In genomic region chr1:56974187-56974586, GRCm38 (mm10) we compare ENCODE assay signal across 14 mouse cellular contexts. TPM values are rescaled to one million over a fixed set of nuclear protein-coding genes. Genes with fewer than 3 reads are reported as not detected.
DNase-seq lines count a peak whose midpoint lies in the region; ATAC-seq lines count a peak whose summit lies in the region.
"Had no signal": no experiment of that assay in that cellular context is flagged by ENCODE, and none has a peak within 500 bp of the region (broad histone marks: within the 10 kb centered on the region; RNA-seq: fewer than 3 reads in every experiment).

No protein-coding gene starts in this region.

- ATAC-seq in forebrain, embryonic 15.5 days (replicated peaks) = no peak
- no peak for ATAC-seq in forebrain, embryonic 11.5 days (replicated peaks; ENCODE audit: low FRiP score)
- ATAC-seq in kidney, embryonic 15.5 days (replicated peaks; ENCODE audit: low FRiP score) = no peak
- no peak for ATAC-seq in kidney, embryonic 16.5 days (ENCODE audit: low FRiP score, low TSS enrichment)
- no peak for ATAC-seq in CD4-positive, CD25-positive, alpha-beta regulatory T cell, adult 4 months
- ATAC-seq: midbrain, embryonic 16.5 days had no signal

- peaks cover 21% of the 10 kb centered on the region for H3K27me3 ChIP-seq in forebrain, embryonic 15.5 days
- H3K27me3 ChIP-seq in forebrain, embryonic 11.5 days (ENCODE audit: control insufficient read depth, insufficient read depth, low read length) = peaks cover 41% of the 10 kb centered on the region
- H3K27me3 ChIP-seq in kidney, embryonic 15.5 days = peaks cover 59% of the 10 kb centered on the region
- H3K27me3 ChIP-seq in kidney, embryonic 16.5 days (ENCODE audit: insufficient read depth, low read length) = peaks cover 56% of the 10 kb centered on the region

- 0 out of 2 replicates have a peak overlapping the region, but pooled peaks have one; percentile 10 for H3K4me2 ChIP-seq in forebrain, embryonic 15.5 days (replicated peaks)
- H3K4me2 ChIP-seq in forebrain, embryonic 11.5 days (ENCODE audit: low read depth, low read length, severe bottlenecking) = no peak overlapping the region
- 0 out of 2 replicates have a peak overlapping the region, but pooled peaks have one; percentile 95 for H3K4me2 ChIP-seq in kidney, embryonic 15.5 days
- no peak overlapping the region for H3K4me2 ChIP-seq in kidney, embryonic 16.5 days (replicated peaks; ENCODE audit: low read depth, low read length)

- no peaks in the 10 kb centered on the region for H3K36me3 ChIP-seq in forebrain, embryonic 15.5 days
- no peaks in the 10 kb centered on the region for H3K36me3 ChIP-seq in forebrain, embryonic 11.5 days (ENCODE audit: control insufficient read depth, insufficient read depth, low read length)
- H3K36me3 ChIP-seq in kidney, embryonic 15.5 days = no peaks in the 10 kb centered on the region
- H3K36me3 ChIP-seq in kidney, embryonic 16.5 days (ENCODE audit: insufficient read depth, low read length) = no peaks in the 10 kb centered on the region
- H3K36me3 ChIP-seq: neural tube, embryonic 12.5 days had no signal

- peak overlapping the region; percentile 19 for H3K4me3 ChIP-seq in forebrain, embryonic 15.5 days
- no peak overlapping the region for H3K4me3 ChIP-seq in forebrain, embryonic 11.5 days (ENCODE audit: low read depth, low read length)
- no peak overlapping the region for H3K4me3 ChIP-seq in kidney, embryonic 15.5 days (replicated peaks)
- H3K4me3 ChIP-seq in kidney, embryonic 16.5 days (ENCODE audit: low read length) = no peak overlapping the region

- WGBS in forebrain, embryonic 15.5 days = 3% methylated on average over 14 of the region's 14 CpGs
- 6% methylated on average over 14 of the region's 14 CpGs for WGBS in forebrain, embryonic 11.5 days
- WGBS in kidney, embryonic 15.5 days = 6% methylated on average over 14 of the region's 14 CpGs
- 7% methylated on average over 14 of the region's 14 CpGs for WGBS in kidney, embryonic 16.5 days
- WGBS in large intestine, adult 2 months = 6% methylated on average over 14 of the region's 14 CpGs

- peaks cover 60% of the 10 kb centered on the region for H3K4me1 ChIP-seq in forebrain, embryonic 15.5 days
- peaks cover 20% of the 10 kb centered on the region; the same call in 1 of the 2 replicates for H3K4me1 ChIP-seq in forebrain, embryonic 11.5 days (replicated peaks; ENCODE audit: control insufficient read depth, insufficient read depth, low read length)
- H3K4me1 ChIP-seq in kidney, embryonic 15.5 days = peaks cover 54% of the 10 kb centered on the region
- peaks cover 27% of the 10 kb centered on the region for H3K4me1 ChIP-seq in kidney, embryonic 16.5 days (ENCODE audit: insufficient read depth, low read length)

- H3K27ac ChIP-seq in forebrain, embryonic 15.5 days (replicated peaks) = peak overlapping the region; percentile 56; the same call in 1 of the 2 replicates
- H3K27ac ChIP-seq in forebrain, embryonic 11.5 days (ENCODE audit: low read depth, low read length) = no peak overlapping the region
- no peak overlapping the region for H3K27ac ChIP-seq in kidney, embryonic 15.5 days
- no peak overlapping the region for H3K27ac ChIP-seq in kidney, embryonic 16.5 days (ENCODE audit: low read length)
- H3K27ac ChIP-seq: hindbrain, postnatal 0 days; neural tube, embryonic 12.5 days had no signal

- no peaks in the 10 kb centered on the region for H3K9me3 ChIP-seq in forebrain, embryonic 15.5 days
- no peaks in the 10 kb centered on the region for H3K9me3 ChIP-seq in forebrain, embryonic 11.5 days (ENCODE audit: control insufficient read depth, low read length)
- no peaks in the 10 kb centered on the region for H3K9me3 ChIP-seq in kidney, embryonic 15.5 days (replicated peaks)
- H3K9me3 ChIP-seq in kidney, embryonic 16.5 days (ENCODE audit: low read length) = no peaks in the 10 kb centered on the region
- H3K9me3 ChIP-seq: neural tube, embryonic 12.5 days had no signal

- DNase-seq in forebrain, embryonic 11.5 days (ENCODE audit: low spot score) = no peak
- DNase-seq in lung, postnatal 36 days = peak; percentile 5
- no peak for DNase-seq in lung, postnatal 4 days
- DNase-seq in large intestine, adult 2 months (ENCODE audit: low read depth, low spot score) = peak; percentile 16
- DNase-seq: cerebellum, adult 11 months; kidney, postnatal 10 days; left cerebral cortex, postnatal 4 days had no signal

- H3K9ac ChIP-seq in forebrain, embryonic 15.5 days (replicated peaks) = peak overlapping the region; percentile 75; the same call in 1 of the 2 replicates
- no peak overlapping the region for H3K9ac ChIP-seq in forebrain, embryonic 11.5 days (ENCODE audit: low read length)
- H3K9ac ChIP-seq in kidney, embryonic 15.5 days = no peak overlapping the region
- H3K9ac ChIP-seq in kidney, embryonic 16.5 days (replicated peaks; ENCODE audit: low read length) = no peak overlapping the region

RNA-seq across cellular contexts. Expression of gene Satb2, which starts 4.3 kb away (rescaled TPM):
- polyA plus RNA-seq in forebrain, embryonic 15.5 days (2015; fragmentation: Nextera tagmentation; extraction: Ambion mirVana) = 46.2 and 62.5 TPM in 2 replicates
- 1.5 and 1.9 TPM in 2 replicates for polyA plus RNA-seq in forebrain, embryonic 11.5 days (2014; fragmentation: Nextera tagmentation; extraction: Ambion mirVana)
- polyA plus RNA-seq in kidney, embryonic 15.5 days (2015; fragmentation: Nextera tagmentation; extraction: Ambion mirVana) = 1.7 and 3.7 TPM in 2 replicates
- polyA plus RNA-seq in kidney, embryonic 16.5 days (2015; fragmentation: Nextera tagmentation; extraction: Ambion mirVana) = 1.6 and 2.6 TPM in 2 replicates
- polyA plus RNA-seq in large intestine, adult 2 months (2012; rRNA removed) = 5.1 and 6.1 TPM in 2 replicates
- polyA plus RNA-seq in CD4-positive, CD25-positive, alpha-beta regulatory T cell, adult 4 months (2017; shearing (Covaris generic)) = not detected

Comparison
In these comparisons a context has a peak if more than half of its experiments do, and no peak if none do; other contexts are left out.
1. H3K4me2 ChIP-seq: peak in forebrain, embryonic 15.5 days (single experiment) and kidney, embryonic 15.5 days (single experiment); none in forebrain, embryonic 11.5 days (single experiment) and kidney, embryonic 16.5 days (single experiment).
2. DNase-seq: peak in lung, postnatal 36 days (single experiment) and large intestine, adult 2 months (single experiment); none in forebrain, embryonic 11.5 days (single experiment) and lung, postnatal 4 days (0 of 2).